Mouse (Mus musculus) liver, postnatal 0 days (tissue): ENCODE data around the gene Ssr3. TPM values are rescaled to one million over a fixed set of nuclear protein-coding genes. Genes with fewer than 3 reads are reported as not detected.

Source experiments
- ATAC-seq: fragments of 200-750 bp; cut with Nextera tagmentation; 2 replicates; pipeline ENCODE4 v1.8.0; 2017; ENCODE audit warnings: mild to moderate bottlenecking, moderate library complexity
- DNase-seq: peaks from one replicate; pipeline ENCODE4 v3.0.0-alpha.2; 2016
- H3K27ac ChIP-seq: fragments of 300-500 bp; sonication (generic); 2 replicates; pipeline ENCODE4 v1.5.1; 2014; ENCODE audit warnings: antibody characterized with exemption, moderate library complexity, mild to moderate bottlenecking, low read depth
- H3K27me3 ChIP-seq: fragments of 300-500 bp; sonication (generic); 2 replicates; pipeline ENCODE4 v1.6.1; 2014; ENCODE audit warnings: low read length, control low read depth, mixed read lengths; ENCODE audit not compliant: insufficient read depth
- H3K36me3 ChIP-seq: fragments of 300-500 bp; sonication (generic); replicated peaks from 2 replicates; pipeline ENCODE4 v1.6.1; 2014; ENCODE audit warnings: mild to moderate bottlenecking, control low read depth, low read length, moderate library complexity, mixed read lengths; ENCODE audit not compliant: insufficient read depth
- H3K4me1 ChIP-seq: fragments of 300-500 bp; sonication (generic); 2 replicates; pipeline ENCODE4 v1.6.1; 2014; ENCODE audit warnings: antibody characterized with exemption, mild to moderate bottlenecking, control low read depth; ENCODE audit not compliant: insufficient read depth
- H3K4me2 ChIP-seq: fragments of 300-500 bp; sonication (generic); 2 replicates; pipeline ENCODE4 v1.6.1; 2014; ENCODE audit warnings: low read depth, mild to moderate bottlenecking, low read length, moderate library complexity, mixed read lengths
- H3K4me3 ChIP-seq: fragments of 300-500 bp; sonication (generic); 2 replicates; pipeline ENCODE4 v1.5.1; 2014; ENCODE audit warnings: low read depth, low read length
- H3K9ac ChIP-seq: fragments of 300-500 bp; sonication (generic); replicated peaks from 2 replicates; pipeline ENCODE4 v1.6.1; 2014; ENCODE audit warnings: mild to moderate bottlenecking, moderate library complexity
- H3K9me3 ChIP-seq: fragments of 300-500 bp; sonication (generic); 2 replicates; pipeline ENCODE4 v1.6.1; 2016; ENCODE audit warnings: mild to moderate bottlenecking, control low read depth, low read length, mixed read lengths
- CTCF ChIP-seq: sonication (generic); IDR thresholded peaks from 2 replicates; pipeline ENCODE4 v1.5.1; 2016; ENCODE audit warnings: antibody characterized with exemption, low read depth
- EP300 ChIP-seq: IDR thresholded peaks from 2 replicates; pipeline ENCODE4 v1.6.1; 2016; ENCODE audit warnings: antibody characterized with exemption, low read depth, mild to moderate bottlenecking
- WGBS: fragments of 180-500 bp; shearing (Covaris S2); extraction: QIAGEN DNeasy Blood & Tissue Kit; methylation state at CpG from one replicate; pipeline ENCODE4 v1.1.7; 2014; ENCODE audit not compliant: insufficient replicate concordance; 5-methylcytosine and 5-hydroxymethylcytosine counted together
- polyA plus RNA-seq: library from polyadenylated mRNA; unstranded; fragments of >200 nt; fragmentation: Nextera tagmentation; extraction: Ambion mirVana; gene quantifications from 2 replicates; pipeline ENCODE4 v1.2.1, GENCODE M21; 2015

The Ssr3 gene
- polyA plus RNA-seq, 1 experiment from 2014 or later = 89.5 TPM

DNA sequence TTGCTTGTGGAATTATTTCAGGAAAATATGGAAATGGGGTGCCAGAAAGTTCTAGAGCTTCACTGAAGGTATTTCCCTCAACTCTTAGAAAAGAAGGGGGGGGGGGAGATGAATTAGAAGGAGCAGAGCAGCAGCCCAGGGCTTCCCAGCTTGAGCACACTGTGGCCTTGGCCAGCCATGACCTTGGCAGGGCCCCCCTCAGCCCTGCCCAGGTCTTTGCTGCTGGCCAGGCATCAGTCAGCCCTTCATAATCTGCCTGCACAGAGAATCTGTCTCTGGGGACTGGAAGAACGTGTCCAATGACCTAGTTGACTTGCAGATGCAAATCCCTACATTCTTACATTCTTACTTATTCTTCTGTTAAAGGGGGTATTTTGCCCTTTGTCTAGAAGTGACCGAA lies 34.1 kb downstream of the Ssr3 start:
- Histone ChIP-seq H3K27me3 (no peaks in the 10 kb centered on the region), H3K4me3 (no peak overlapping the region), H3K4me2 (no peak overlapping the region), H3K4me1 (peaks cover 11% of the 10 kb centered on the region), H3K36me3 (no peaks in the 10 kb centered on the region), H3K9me3 (no peaks in the 10 kb centered on the region), H3K9ac (no peak overlapping the region), H3K27ac (no peak overlapping the region)
- TF ChIP-seq CTCF = no peak
- no peak for TF ChIP-seq EP300
- DNase-seq (no peak), ATAC-seq (no peak)
- 75% methylated on average over 2 of the region's 2 CpGs for WGBS

DNA sequence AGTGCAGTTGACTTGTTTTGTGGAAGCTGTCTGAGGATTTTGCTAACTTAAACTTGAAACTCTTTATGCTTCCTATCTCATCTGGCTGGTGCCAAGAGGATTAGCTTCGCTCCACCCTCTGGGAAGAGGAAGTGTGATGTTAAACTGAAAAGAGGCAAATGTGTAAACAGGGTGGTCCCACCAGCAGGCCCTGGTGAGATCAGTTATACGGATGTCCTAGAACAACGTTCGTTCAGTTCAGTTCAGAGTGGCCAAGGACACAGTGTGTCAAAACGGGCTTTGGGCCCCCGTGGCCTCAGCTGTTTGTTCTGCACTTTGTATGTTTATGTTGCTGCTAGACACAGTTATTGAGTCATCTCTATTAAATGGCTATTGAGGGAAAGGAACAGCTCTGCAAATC lies 36.9 kb downstream of the Ssr3 start:
- Histone ChIP-seq H3K27ac (peak overlapping the region; percentile 44; the same call in 1 of the 2 replicates), H3K36me3 (no peaks in the 10 kb centered on the region), H3K9ac (no peak overlapping the region), H3K27me3 (no peaks in the 10 kb centered on the region), H3K4me3 (no peak overlapping the region), H3K9me3 (no peaks in the 10 kb centered on the region), H3K4me1 (0 out of 2 replicates have a peak, but pooled peaks cover 8% of the 10 kb centered on the region), H3K4me2 (no peak overlapping the region)
- DNase-seq (peak; percentile 47), ATAC-seq (peak; percentile 90)
- peak; percentile 85; the same call in 1 of the 2 replicates for TF ChIP-seq EP300
- no peak for TF ChIP-seq CTCF
- 52% methylated on average over 6 of the region's 6 CpGs for WGBS

DNA sequence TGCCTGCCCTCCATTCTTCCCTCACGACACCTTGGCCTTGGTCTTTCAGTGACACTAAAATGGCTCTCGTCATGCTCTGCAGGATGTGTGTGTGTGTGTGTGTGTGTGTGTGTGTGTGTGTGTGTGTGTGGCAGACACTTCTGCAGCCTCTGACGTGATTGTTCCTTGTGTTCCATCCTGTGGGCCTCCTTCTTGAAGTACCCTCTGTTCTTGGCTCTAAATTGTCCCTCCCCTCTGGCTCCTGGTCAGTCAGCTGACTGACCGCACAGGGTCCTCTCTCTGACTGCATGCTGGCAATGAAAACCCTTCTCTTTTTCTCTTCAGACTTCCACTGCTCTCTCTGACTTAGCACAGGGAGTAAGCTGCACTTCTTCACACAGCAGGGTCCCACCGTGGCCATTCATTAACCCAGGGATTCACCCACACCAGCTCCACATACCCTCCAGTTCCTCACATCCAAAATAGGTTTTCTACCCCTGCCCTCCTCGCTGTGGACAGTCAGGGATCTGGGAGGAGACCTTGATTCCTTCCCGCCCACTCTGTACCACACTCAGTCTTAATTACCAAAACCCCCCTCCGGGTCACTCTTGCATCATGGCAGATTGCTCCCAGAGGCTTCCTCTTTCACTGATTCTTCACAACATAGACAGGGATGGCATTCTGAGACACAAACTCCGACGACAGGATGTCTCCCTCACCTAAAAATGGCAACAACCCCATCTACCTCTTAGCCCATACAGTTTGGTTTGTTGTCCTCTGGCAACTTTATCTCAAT lies 39.0 kb downstream of the Ssr3 start:
- Histone ChIP-seq H3K27me3 (no peaks in the 10 kb centered on the region), H3K9me3 (no peaks in the 10 kb centered on the region), H3K4me3 (no peak overlapping the region), H3K4me1 (0 out of 2 replicates have a peak, but pooled peaks cover 8% of the 10 kb centered on the region), H3K27ac (no peak overlapping the region), H3K9ac (no peak overlapping the region), H3K4me2 (no peak overlapping the region), H3K36me3 (no peaks in the 10 kb centered on the region)
- ATAC-seq (no peak), DNase-seq (no peak)
- 61% methylated on average over 10 of the region's 10 CpGs for WGBS
- TF ChIP-seq EP300 (no peak), CTCF (no peak)

- TF ChIP-seq EP300 = no peak
- peak; percentile 41 for TF ChIP-seq CTCF
- WGBS = 50% methylated on average over 4 of the region's 4 CpGs
- H3K4me3 ChIP-seq = no peak overlapping the region
- 0 out of 2 replicates have a peak, but pooled peaks cover 8% of the 10 kb centered on the region for H3K4me1 ChIP-seq
- ATAC-seq (no peak), DNase-seq (no peak)
- H3K27ac ChIP-seq = no peak overlapping the region
- H3K27me3 ChIP-seq = no peaks in the 10 kb centered on the region
- H3K9me3 ChIP-seq = no peaks in the 10 kb centered on the region
- no peak overlapping the region for H3K9ac ChIP-seq
- no peak overlapping the region for H3K4me2 ChIP-seq
- H3K36me3 ChIP-seq = no peaks in the 10 kb centered on the region
Measured at GRCm38 (mm10) chr3:65352278-65353127, 39.9 kb downstream of the Ssr3 start.

GRCm38 (mm10) chr3:65346176-65346575 lies 46.2 kb downstream of the Ssr3 start:
- no peak for DNase-seq

More at GRCm38 (mm10) chr3:65346176-65346575, 46.2 kb downstream of the Ssr3 start:
- no peaks in the 10 kb centered on the region for H3K27me3 ChIP-seq
- no peaks in the 10 kb centered on the region for H3K36me3 ChIP-seq
- 67% methylated on average over 1 of the region's 1 CpGs for WGBS
- H3K4me3 ChIP-seq = no peak overlapping the region
- no peak overlapping the region for H3K4me2 ChIP-seq
- 0 out of 2 replicates have a peak, but pooled peaks have one; percentile 27 for TF ChIP-seq EP300
- TF ChIP-seq CTCF = no peak
- H3K9ac ChIP-seq = no peak overlapping the region
- no peak for ATAC-seq
- no peaks in the 10 kb centered on the region for H3K9me3 ChIP-seq
- H3K27ac ChIP-seq = no peak overlapping the region
- H3K4me1 ChIP-seq = no peaks in the 10 kb centered on the region
